Mouse (Mus musculus) forebrain, embryonic 15.5 days (tissue): Measurements from ENCODE around the gene 2610008E11Rik. TPM values are rescaled to one million over a fixed set of nuclear protein-coding genes. Genes with fewer than 3 reads are reported as not detected.
"Not testable (repeated sequence)": the region's sequence is repeated elsewhere in the genome, so short reads cannot be mapped to it uniquely, and the experiment has no call there.

ENCODE experiments used
- ATAC-seq: fragments of 200-750 bp; cut with Nextera tagmentation; replicated peaks from 2 replicates; pipeline ENCODE4 v1.8.0; 2017; ENCODE audit warnings: mild to moderate bottlenecking, moderate TSS enrichment, moderate library complexity
- H3K27ac ChIP-seq: fragments of 300-500 bp; sonication (generic); replicated peaks from 2 replicates; pipeline ENCODE4 v1.5.1; 2015; ENCODE audit warnings: mild to moderate bottlenecking, inconsistent platforms
- H3K27me3 ChIP-seq: fragments of 300-500 bp; sonication (generic); 2 replicates; pipeline ENCODE4 v1.6.1; 2015; ENCODE audit warnings: inconsistent platforms
- H3K36me3 ChIP-seq: fragments of 300-500 bp; sonication (generic); 2 replicates; pipeline ENCODE4 v1.6.1; 2015; ENCODE audit warnings: mild to moderate bottlenecking, inconsistent platforms
- H3K4me1 ChIP-seq: fragments of 300-500 bp; sonication (generic); 2 replicates; pipeline ENCODE4 v1.6.1; 2015; ENCODE audit warnings: inconsistent platforms
- H3K4me2 ChIP-seq: fragments of 300-500 bp; sonication (generic); replicated peaks from 2 replicates; pipeline ENCODE4 v1.6.1; 2015; ENCODE audit warnings: mild to moderate bottlenecking, inconsistent platforms
- H3K4me3 ChIP-seq: fragments of 300-500 bp; sonication (generic); 2 replicates; pipeline ENCODE4 v1.5.1; 2015; ENCODE audit warnings: mild to moderate bottlenecking, inconsistent platforms
- H3K9ac ChIP-seq: fragments of 300-500 bp; sonication (generic); replicated peaks from 2 replicates; pipeline ENCODE4 v1.6.1; 2015; ENCODE audit warnings: mild to moderate bottlenecking, inconsistent platforms
- H3K9me3 ChIP-seq: fragments of 300-500 bp; sonication (generic); 2 replicates; pipeline ENCODE4 v1.6.1; 2016; ENCODE audit warnings: inconsistent platforms
- WGBS: fragments of 180-500 bp; shearing (Covaris S2); methylation state at CpG from one replicate; pipeline ENCODE4 v1.1.7; 2015; ENCODE audit warnings: mixed read lengths; 5-methylcytosine and 5-hydroxymethylcytosine counted together
- polyA plus RNA-seq: library from polyadenylated mRNA; unstranded; fragments of >200 nt; fragmentation: Nextera tagmentation; extraction: Ambion mirVana; gene quantifications from 2 replicates; pipeline ENCODE4 v1.2.1, GENCODE M21; 2015

2610008E11Rik gene
- polyA plus RNA-seq, 1 experiment from 2014 or later: 59.5 TPM

- not testable (repeated sequence) for H3K4me2 ChIP-seq, H3K4me1 ChIP-seq, H3K4me3 ChIP-seq, H3K36me3 ChIP-seq, H3K9ac ChIP-seq, H3K9me3 ChIP-seq, H3K27ac ChIP-seq, ATAC-seq, H3K27me3 ChIP-seq
- WGBS: 80% methylated on average over 2 of the region's 2 CpGs
These were observed 54.9 kb downstream of the 2610008E11Rik start for GRCm38 (mm10) chr10:79042457-79042856.

- H3K36me3 ChIP-seq: no peaks in the 10 kb centered on the region
- H3K4me3 ChIP-seq: no peak within 1 kb of the TSS
- ATAC-seq: no peak
- no peak within 1 kb of the TSS for H3K4me2 ChIP-seq
- H3K27ac ChIP-seq: no peak within 1 kb of the TSS
- H3K9ac ChIP-seq: no peak within 1 kb of the TSS
- H3K9me3 ChIP-seq: no peaks in the 10 kb centered on the region
- no peaks in the 10 kb centered on the region for H3K4me1 ChIP-seq
- no peaks in the 10 kb centered on the region for H3K27me3 ChIP-seq
These were observed 69.0 kb downstream of the 2610008E11Rik start, which contains the start of gene Olfr57 for GRCm38 (mm10) chr10:79028441-79028840. Olfr57 (plus strand) TSS chr10:79028741.

Other genes with a start within 250 kb of the 2610008E11Rik start
- not detected in 2 replicates for gene Olfr1356, start 245.4 kb downstream of the 2610008E11Rik start, polyA plus RNA-seq
- gene Olfr1355, start 222.1 kb downstream of the 2610008E11Rik start, polyA plus RNA-seq: not detected in 2 replicates
- not detected in 2 replicates for gene Olfr1354, start 184.4 kb downstream of the 2610008E11Rik start, polyA plus RNA-seq
- not detected in 2 replicates for gene Olfr8, start 147.0 kb downstream of the 2610008E11Rik start, polyA plus RNA-seq
- gene Olfr1353, start 134.3 kb downstream of the 2610008E11Rik start, polyA plus RNA-seq: not detected in 2 replicates
- not detected in 2 replicates for gene Olfr1352, start 116.5 kb downstream of the 2610008E11Rik start, polyA plus RNA-seq
- gene Olfr1351, start 85.1 kb downstream of the 2610008E11Rik start, polyA plus RNA-seq: not detected in 2 replicates
- gene Olfr57, start 68.9 kb downstream of the 2610008E11Rik start, polyA plus RNA-seq: 0.26 and 0.51 TPM in 2 replicates
- not detected in 2 replicates for gene Vmn2r80, start 51.2 kb upstream of the 2610008E11Rik start, polyA plus RNA-seq
- gene Vmn2r81, start 150.1 kb upstream of the 2610008E11Rik start, polyA plus RNA-seq: not detected in 2 replicates